Mouse (Mus musculus): Measurements from ENCODE around the gene Nmt1.

Gene Nmt1

GRCm38 (mm10) chr11:103043982-103044381 lies 16.0 kb downstream of the Nmt1 start:
- DNase-seq (ENCODE audit: low spot score): no peak

DNA sequence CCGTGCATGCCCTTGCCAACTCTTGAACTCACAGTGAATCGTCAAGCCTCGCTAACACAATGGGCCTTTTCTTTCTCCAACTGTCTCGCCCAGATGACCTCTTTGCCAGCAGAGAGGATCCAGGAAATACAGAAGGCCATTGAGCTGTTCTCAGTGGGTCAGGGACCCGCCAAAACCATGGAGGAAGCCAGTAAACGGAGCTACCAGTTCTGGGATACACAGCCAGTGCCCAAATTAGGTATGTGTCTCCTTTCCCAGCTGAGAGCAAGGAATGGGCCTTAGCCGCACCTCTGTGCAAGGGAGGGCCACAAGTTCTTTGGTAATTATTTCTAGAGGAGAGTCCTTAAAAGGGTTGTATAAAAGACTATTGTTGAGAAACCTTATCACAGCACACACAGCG lies 18.3 kb downstream of the Nmt1 start:
- DNase-seq (ENCODE audit: low spot score): no peak

- no peak for DNase-seq (ENCODE audit: low spot score)
These were observed 21.6 kb downstream of the Nmt1 start for GRCm38 (mm10) chr11:103049611-103050010.

- DNase-seq (ENCODE audit: low spot score): no peak
These were observed 22.2 kb downstream of the Nmt1 start for GRCm38 (mm10) chr11:103050153-103050552.

- DNase-seq (ENCODE audit: low spot score): peak; percentile 42
These were observed 23.3 kb downstream of the Nmt1 start for GRCm38 (mm10) chr11:103051249-103051691.

- peak; percentile 38 for DNase-seq (ENCODE audit: low spot score)
These were observed 24.1 kb downstream of the Nmt1 start for GRCm38 (mm10) chr11:103052078-103052477.

GRCm38 (mm10) chr11:103053191-103054076 lies 25.4 kb downstream of the Nmt1 start:
- DNase-seq (ENCODE audit: low spot score): peak; percentile 36

GRCm38 (mm10) chr11:103054798-103055197 lies 26.8 kb downstream of the Nmt1 start:
- peak; percentile 86 for DNase-seq (ENCODE audit: low spot score)

- no peak for DNase-seq (ENCODE audit: low spot score)
These were observed 28.6 kb downstream of the Nmt1 start for GRCm38 (mm10) chr11:103056636-103057035.

GRCm38 (mm10) chr11:103058499-103059085 lies 30.6 kb downstream of the Nmt1 start:
- DNase-seq (ENCODE audit: low spot score): peak; percentile 35

- DNase-seq (ENCODE audit: low spot score): no peak
These were observed 38.4 kb downstream of the Nmt1 start for GRCm38 (mm10) chr11:103066191-103067050.

- DNase-seq (ENCODE audit: low spot score): peak; percentile 40
These were observed 39.0 kb downstream of the Nmt1 start for GRCm38 (mm10) chr11:103067051-103067361.

DNA sequence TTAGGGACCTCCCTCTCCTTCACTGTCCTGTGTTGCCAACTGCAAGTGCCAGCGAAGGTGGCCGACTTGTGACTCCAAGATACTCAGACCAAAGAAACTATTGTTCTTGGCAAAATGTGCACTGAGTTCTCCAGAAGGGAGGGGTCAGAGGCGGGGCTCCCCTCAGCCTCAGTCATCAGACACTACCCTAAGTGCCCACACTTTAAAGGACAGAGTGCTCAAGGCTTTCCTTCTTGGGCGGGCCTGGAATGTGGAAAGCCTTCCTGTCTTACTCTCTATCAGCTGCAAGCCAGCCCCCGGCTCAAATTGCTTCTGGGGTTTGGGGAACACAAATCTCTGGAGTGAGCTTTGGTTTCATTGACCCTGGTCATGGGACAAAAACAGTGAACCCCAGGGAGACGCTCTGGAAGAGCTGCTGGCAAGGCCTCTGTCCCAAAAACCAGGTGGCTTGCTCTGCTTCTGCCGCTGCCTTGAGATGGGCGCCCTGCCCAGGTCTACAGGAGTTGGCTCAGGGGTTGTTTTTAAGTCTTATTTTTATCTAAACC lies 39.5 kb downstream of the Nmt1 start:
- peak; percentile 66 for DNase-seq (ENCODE audit: low spot score)

GRCm38 (mm10) chr11:103068272-103068671 lies 40.3 kb downstream of the Nmt1 start:
- peak; percentile 37 for DNase-seq (ENCODE audit: low spot score)

DNA sequence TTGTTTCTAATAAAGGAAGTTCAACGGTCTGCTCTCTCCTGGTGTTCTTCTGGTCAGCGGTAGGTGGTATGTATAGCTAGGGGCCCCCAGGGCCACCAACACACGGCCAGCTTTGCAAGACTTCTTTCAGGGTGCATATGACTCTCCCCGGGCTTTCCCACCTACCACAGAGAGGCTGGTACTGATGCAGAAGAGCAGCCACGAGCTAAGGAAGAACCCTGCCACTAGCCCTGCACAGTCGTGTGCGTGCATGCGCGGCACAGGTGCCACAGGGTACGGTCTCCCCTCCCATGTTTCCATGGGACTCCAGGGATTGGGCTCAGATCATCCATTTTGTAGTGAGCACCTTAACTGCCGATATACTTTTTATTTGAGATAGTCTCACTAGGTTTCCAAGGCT lies 40.9 kb downstream of the Nmt1 start:
- DNase-seq (ENCODE audit: low spot score): peak; percentile 37

DNA sequence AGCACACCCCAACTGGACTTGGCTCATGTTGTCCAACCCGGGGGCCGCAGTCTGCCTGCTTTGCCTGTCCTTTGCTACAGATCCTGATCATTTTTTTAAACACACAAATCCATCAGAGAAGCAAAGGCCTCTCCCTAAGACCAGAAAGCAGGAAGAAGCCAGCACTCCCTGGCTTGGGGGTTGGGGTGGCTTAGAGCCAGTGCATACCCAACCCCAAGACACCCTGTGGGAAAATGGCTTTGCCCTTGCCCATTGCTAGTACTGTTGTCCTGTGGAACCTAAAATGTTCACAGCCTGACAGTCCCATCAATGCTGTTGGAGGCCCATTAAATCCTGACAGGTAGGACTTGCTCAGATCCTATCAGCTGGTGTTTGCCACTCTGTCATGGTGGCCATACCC lies 41.7 kb downstream of the Nmt1 start:
- DNase-seq (ENCODE audit: low spot score): peak; percentile 38

DNA sequence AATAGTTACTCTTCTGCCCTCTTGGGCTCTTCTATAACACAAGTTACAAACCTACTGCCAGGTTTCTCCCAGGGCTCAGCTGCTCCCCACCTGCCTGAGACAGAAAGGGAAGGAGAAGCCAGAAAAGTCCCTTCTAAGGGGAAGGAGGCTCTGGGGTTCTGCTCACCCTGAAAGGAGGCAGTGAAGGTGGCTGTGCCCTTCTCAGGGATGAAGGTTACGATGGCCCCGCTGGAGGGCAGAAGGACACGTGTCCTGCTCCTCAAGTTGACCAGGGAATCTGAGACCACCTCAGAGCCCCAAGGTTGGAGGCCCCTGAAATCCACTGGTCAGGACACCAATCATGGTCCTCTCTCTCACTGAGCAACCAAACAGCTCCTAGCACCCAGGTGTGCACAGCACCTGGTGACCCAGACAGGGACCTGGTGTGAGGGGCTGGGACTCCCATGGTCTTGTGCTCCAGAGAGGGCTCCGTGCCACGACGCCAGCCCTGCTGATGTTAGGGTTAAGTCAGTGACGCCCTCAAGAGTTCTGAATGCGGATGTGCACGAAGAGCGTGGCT lies 42.4 kb downstream of the Nmt1 start:
- DNase-seq (ENCODE audit: low spot score): peak; percentile 41

GRCm38 (mm10) chr11:103073671-103074070 lies 45.7 kb downstream of the Nmt1 start:
- no peak for DNase-seq (ENCODE audit: low spot score)

- DNase-seq (ENCODE audit: low spot score): no peak
These were observed 46.2 kb downstream of the Nmt1 start for GRCm38 (mm10) chr11:103074121-103074650.

DNA sequence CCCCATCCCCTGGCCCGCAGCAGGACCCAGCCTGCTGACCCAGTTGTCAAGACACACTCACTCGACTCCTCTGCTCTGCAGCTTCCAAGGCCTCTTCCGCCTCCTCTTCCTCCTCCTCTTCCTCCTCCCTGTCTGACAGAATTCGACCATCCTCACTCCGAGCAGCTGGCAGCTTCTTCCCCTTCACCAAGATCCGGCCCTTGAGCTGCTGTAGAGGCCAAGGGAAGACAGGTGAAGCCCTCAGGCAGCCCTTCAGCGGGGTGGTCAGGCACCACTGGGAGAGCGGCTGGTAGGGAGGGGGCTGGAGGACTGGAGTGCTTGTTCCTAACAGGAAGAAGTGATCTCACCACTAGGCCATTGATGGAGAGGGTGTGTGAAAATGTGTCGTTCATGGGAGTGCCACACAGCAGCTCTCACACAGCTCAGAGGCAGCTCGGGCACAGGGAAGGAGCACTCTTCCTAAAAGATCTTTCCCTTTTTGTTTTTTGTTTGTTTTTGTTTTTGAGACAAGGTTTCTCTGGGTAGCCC lies 46.9 kb downstream of the Nmt1 start:
- DNase-seq (ENCODE audit: low spot score): no peak

- no peak for DNase-seq (ENCODE audit: low spot score)
These were observed 48.0 kb downstream of the Nmt1 start for GRCm38 (mm10) chr11:103076010-103076409.

Measured in testis, postnatal 10 days (tissue).